Mouse (Mus musculus): ENCODE data around the gene Nppc. TPM values are rescaled to one million over a fixed set of nuclear protein-coding genes. Genes with fewer than 3 reads are reported as not detected.
A peak's percentile ranks its signal among the peaks of the same experiment; 100 is the strongest.

Gene Nppc
- polyA plus RNA-seq (2015; fragmentation: Nextera tagmentation; extraction: Ambion mirVana) = 12.7 and 14.7 TPM in 2 replicates

GRCm38 (mm10) chr1:86670279-86671038 is at the start of gene Nppc:
Gene Nppc, minus strand, starts transcription at chr1:86670571.
- H3K9me3 ChIP-seq = no peaks in the 10 kb centered on the region
- H3K9ac ChIP-seq = peak within 1 kb of the TSS; percentile 79
- peak within 1 kb of the TSS; percentile 62 for H3K4me3 ChIP-seq
- ATAC-seq (ENCODE audit: low read depth) = peak; percentile 93
- H3K27me3 ChIP-seq = peaks cover 34% of the 10 kb centered on the region
- peak within 1 kb of the TSS; percentile 97 for H3K4me2 ChIP-seq
- peaks cover 20% of the 10 kb centered on the region for H3K4me1 ChIP-seq (replicated peaks)
- H3K27ac ChIP-seq (replicated peaks) = peak within 1 kb of the TSS; percentile 70
- no peaks in the 10 kb centered on the region for H3K36me3 ChIP-seq
- WGBS = 3% methylated on average over 59 of the region's 59 CpGs

DNA sequence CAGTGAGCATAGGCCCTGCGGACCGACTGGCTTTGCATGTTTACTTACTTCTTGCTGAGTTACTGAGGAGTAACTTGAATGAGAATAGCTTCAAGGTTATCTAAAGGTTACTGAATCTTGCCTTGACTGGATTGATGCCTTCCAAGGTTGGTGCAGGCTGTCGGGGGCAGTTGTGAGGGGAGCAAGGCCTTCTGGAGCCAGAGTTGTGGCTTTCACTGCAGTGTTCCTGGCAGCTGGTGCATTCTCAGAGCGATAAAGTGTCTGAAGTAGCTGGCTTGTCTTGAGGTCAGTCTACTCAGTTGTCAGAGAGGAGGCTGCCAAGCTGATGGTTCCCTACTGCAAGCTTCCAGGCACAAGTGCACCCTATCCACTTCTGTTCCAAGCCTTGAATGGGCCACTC is 49.0 kb upstream of the Nppc start:
- WGBS = 88% methylated on average over 4 of the region's 4 CpGs
- ATAC-seq (ENCODE audit: low read depth) = no peak
- H3K36me3 ChIP-seq = no peaks in the 10 kb centered on the region
- H3K27me3 ChIP-seq = no peaks in the 10 kb centered on the region
- no peak overlapping the region for H3K9ac ChIP-seq
- no peak overlapping the region for H3K27ac ChIP-seq (replicated peaks)
- H3K9me3 ChIP-seq = no peaks in the 10 kb centered on the region
- no peaks in the 10 kb centered on the region for H3K4me1 ChIP-seq (replicated peaks)
- no peak overlapping the region for H3K4me3 ChIP-seq
- H3K4me2 ChIP-seq = no peak overlapping the region

DNA sequence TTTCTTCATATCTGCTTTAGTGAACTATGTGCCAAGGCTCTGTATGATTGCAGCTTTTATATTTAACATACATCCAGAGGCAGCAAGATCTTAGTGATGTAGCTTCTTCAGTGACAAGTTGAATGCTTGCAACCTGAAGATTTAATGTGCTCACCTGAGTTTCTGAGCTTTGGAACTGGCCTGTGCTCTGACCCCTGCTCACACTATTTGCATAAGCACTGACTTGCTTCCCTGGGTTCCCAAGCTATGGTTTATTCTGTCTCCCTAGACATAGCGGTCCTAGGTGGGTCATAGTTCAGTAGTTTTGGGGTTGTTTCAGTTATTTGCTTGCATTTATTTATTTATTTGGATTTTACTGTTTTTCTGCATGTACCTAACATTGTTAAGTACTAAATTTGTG is 47.8 kb upstream of the Nppc start:
- Histone ChIP-seq H3K4me3 (no peak overlapping the region), H3K36me3 (no peaks in the 10 kb centered on the region), H3K4me2 (no peak overlapping the region), H3K9ac (no peak overlapping the region), H3K4me1 (replicated peaks) (no peaks in the 10 kb centered on the region), H3K9me3 (no peaks in the 10 kb centered on the region), H3K27me3 (no peaks in the 10 kb centered on the region), H3K27ac (replicated peaks) (no peak overlapping the region)
- no peak for ATAC-seq (ENCODE audit: low read depth)
- WGBS = 96% methylated on average over 1 of the region's 1 CpGs

DNA sequence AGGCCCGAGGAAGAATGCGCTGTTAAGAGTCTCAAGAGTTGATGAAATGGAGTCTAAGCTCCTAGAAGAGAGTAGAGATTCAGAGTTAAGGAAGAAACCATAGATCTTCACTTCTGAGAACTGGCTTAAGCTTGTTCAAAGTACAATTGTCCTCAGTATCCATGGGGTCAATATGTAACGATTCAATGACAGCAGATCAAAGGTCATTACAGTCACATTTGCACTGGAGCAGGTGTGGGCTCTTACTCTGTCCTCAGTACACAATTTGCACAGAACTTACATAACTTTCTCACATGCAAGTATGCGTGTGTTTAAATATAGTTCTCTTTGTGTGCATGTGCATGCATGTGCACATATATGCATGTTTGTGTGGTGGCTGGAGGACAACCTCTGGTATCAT is 42.7 kb upstream of the Nppc start:
- no peak for ATAC-seq (ENCODE audit: low read depth)
- 94% methylated on average over 4 of the region's 4 CpGs for WGBS
- Histone ChIP-seq H3K27me3 (no peaks in the 10 kb centered on the region), H3K4me3 (no peak overlapping the region), H3K9ac (no peak overlapping the region), H3K27ac (replicated peaks) (no peak overlapping the region), H3K9me3 (no peaks in the 10 kb centered on the region), H3K4me2 (no peak overlapping the region), H3K4me1 (replicated peaks) (no peaks in the 10 kb centered on the region), H3K36me3 (no peaks in the 10 kb centered on the region)

- H3K36me3 ChIP-seq = no peaks in the 10 kb centered on the region
- no peak overlapping the region for H3K4me2 ChIP-seq
- no peak for ATAC-seq (ENCODE audit: low read depth)
- no peaks in the 10 kb centered on the region for H3K4me1 ChIP-seq (replicated peaks)
- H3K4me3 ChIP-seq = no peak overlapping the region
- no peaks in the 10 kb centered on the region for H3K9me3 ChIP-seq
- H3K9ac ChIP-seq = no peak overlapping the region
- no peaks in the 10 kb centered on the region for H3K27me3 ChIP-seq
- H3K27ac ChIP-seq (replicated peaks) = no peak overlapping the region
- WGBS = 97% methylated on average over 2 of the region's 2 CpGs
Observed at GRCm38 (mm10) chr1:86712045-86712444, 41.7 kb upstream of the Nppc start.

GRCm38 (mm10) chr1:86709546-86709945 is 39.2 kb upstream of the Nppc start:
- H3K27ac ChIP-seq (replicated peaks) = no peak overlapping the region
- no peak overlapping the region for H3K4me3 ChIP-seq
- no peaks in the 10 kb centered on the region for H3K27me3 ChIP-seq
- H3K4me2 ChIP-seq = no peak overlapping the region
- no peaks in the 10 kb centered on the region for H3K36me3 ChIP-seq
- WGBS = 67% methylated on average over 4 of the region's 4 CpGs
- ATAC-seq (ENCODE audit: low read depth) = no peak
- H3K4me1 ChIP-seq (replicated peaks) = peaks cover 17% of the 10 kb centered on the region
- H3K9me3 ChIP-seq = no peaks in the 10 kb centered on the region
- no peak overlapping the region for H3K9ac ChIP-seq

GRCm38 (mm10) chr1:86705461-86705860 is 35.1 kb upstream of the Nppc start:
- H3K27me3 ChIP-seq = no peaks in the 10 kb centered on the region
- H3K36me3 ChIP-seq = no peaks in the 10 kb centered on the region
- peaks cover 27% of the 10 kb centered on the region for H3K4me1 ChIP-seq (replicated peaks)
- peak overlapping the region; percentile 34; the same call in 1 of the 2 replicates for H3K9ac ChIP-seq
- 0 out of 2 replicates have a peak overlapping the region, but pooled peaks have one; percentile 4 for H3K4me3 ChIP-seq
- no peak for ATAC-seq (ENCODE audit: low read depth)
- H3K9me3 ChIP-seq = no peaks in the 10 kb centered on the region
- WGBS = 77% methylated on average over 3 of the region's 3 CpGs
- H3K4me2 ChIP-seq = 0 out of 2 replicates have a peak overlapping the region, but pooled peaks have one; percentile 68
- no peak overlapping the region for H3K27ac ChIP-seq (replicated peaks)

GRCm38 (mm10) chr1:86703965-86704326 is 33.6 kb upstream of the Nppc start:
- H3K4me2 ChIP-seq = peak overlapping the region; percentile 68
- H3K36me3 ChIP-seq = no peaks in the 10 kb centered on the region
- no peak; the same call in 1 of the 2 replicates for ATAC-seq (ENCODE audit: low read depth)
- no peaks in the 10 kb centered on the region for H3K27me3 ChIP-seq
- H3K4me3 ChIP-seq = peak overlapping the region; percentile 82
- H3K9me3 ChIP-seq = no peaks in the 10 kb centered on the region
- peak overlapping the region; percentile 91 for H3K27ac ChIP-seq (replicated peaks)
- H3K4me1 ChIP-seq (replicated peaks) = peaks cover 27% of the 10 kb centered on the region
- WGBS = under 1% methylated on average over 27 of the region's 27 CpGs
- H3K9ac ChIP-seq = peak overlapping the region; percentile 93

DNA sequence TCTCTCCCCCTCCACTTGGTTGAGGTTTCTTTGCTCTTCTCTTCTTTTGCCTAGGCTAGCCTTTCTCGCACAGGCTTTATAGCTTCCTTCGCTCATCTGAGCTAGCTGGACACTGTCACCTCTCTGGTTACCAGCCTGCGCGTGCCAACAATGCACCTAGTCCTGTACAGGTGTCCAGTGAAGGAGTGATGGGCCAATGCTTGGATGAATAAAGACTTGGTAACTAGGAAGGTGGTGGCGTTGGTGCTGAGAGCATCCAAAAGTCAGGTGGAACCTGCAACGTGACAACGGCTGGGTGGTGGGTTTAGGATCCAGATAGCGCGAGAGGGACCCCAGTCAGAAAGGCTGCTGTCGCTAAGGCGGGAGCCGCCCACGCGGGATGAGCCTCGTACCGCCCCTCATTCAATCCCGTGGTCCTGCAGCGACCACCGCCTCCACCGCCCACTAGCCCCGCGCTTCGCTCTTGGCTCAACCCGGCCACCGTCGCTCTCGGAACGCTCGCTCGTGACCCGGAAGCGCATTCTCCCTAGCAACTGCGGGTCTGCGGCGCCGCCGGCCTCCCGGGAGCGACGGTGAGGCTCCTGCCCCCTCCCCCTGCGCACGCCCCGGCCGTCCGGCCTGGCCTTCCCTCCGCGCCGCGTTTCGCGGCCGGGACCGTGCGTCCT is 33.1 kb upstream of the Nppc start, which contains the start of gene Dis3l2:
Gene Dis3l2 (plus strand): TSS at position 509 of the 665 bp plus-strand sequence.
- H3K36me3 ChIP-seq = no peaks in the 10 kb centered on the region
- 2% methylated on average over 53 of the region's 54 CpGs for WGBS
- ATAC-seq (ENCODE audit: low read depth) = peak; percentile 98
- H3K9ac ChIP-seq = peak within 1 kb of the TSS; percentile 93
- no peaks in the 10 kb centered on the region for H3K9me3 ChIP-seq
- H3K4me3 ChIP-seq = peak within 1 kb of the TSS; percentile 82
- H3K4me2 ChIP-seq = peak within 1 kb of the TSS; percentile 68
- H3K4me1 ChIP-seq (replicated peaks) = peaks cover 27% of the 10 kb centered on the region
- no peaks in the 10 kb centered on the region for H3K27me3 ChIP-seq
- peak within 1 kb of the TSS; percentile 91 for H3K27ac ChIP-seq (replicated peaks)

DNA sequence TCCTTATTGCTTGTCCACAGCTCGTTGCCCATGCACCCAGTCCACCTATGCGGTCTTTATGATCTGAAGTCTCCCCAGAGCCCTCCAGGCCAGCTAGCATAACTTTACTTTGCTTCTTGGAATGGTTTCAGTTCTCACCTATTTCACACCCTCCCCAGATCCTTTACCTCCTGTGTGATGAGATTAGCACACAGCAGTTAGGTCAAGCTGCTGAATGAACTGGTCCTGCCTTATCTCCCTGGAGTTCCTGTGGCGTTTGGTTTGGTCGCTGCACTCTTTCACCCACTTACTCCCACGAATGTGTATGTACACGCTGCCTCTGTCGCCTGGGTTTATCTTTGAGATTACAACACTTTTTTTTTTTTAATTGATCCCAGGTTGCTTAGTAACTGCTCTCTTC is 30.0 kb upstream of the Nppc start:
- Histone ChIP-seq H3K4me1 (replicated peaks) (peaks cover 19% of the 10 kb centered on the region), H3K36me3 (no peaks in the 10 kb centered on the region), H3K27ac (replicated peaks) (no peak overlapping the region), H3K4me3 (no peak overlapping the region), H3K9me3 (no peaks in the 10 kb centered on the region), H3K9ac (no peak overlapping the region), H3K27me3 (no peaks in the 10 kb centered on the region), H3K4me2 (no peak overlapping the region)
- no peak for ATAC-seq (ENCODE audit: low read depth)
- 91% methylated on average over 7 of the region's 7 CpGs for WGBS

GRCm38 (mm10) chr1:86699346-86700136 is 29.2 kb upstream of the Nppc start:
- 69% methylated on average over 11 of the region's 11 CpGs for WGBS
- Histone ChIP-seq H3K9ac (no peak overlapping the region), H3K27me3 (no peaks in the 10 kb centered on the region), H3K4me3 (no peak overlapping the region), H3K36me3 (no peaks in the 10 kb centered on the region), H3K9me3 (no peaks in the 10 kb centered on the region), H3K27ac (replicated peaks) (no peak overlapping the region), H3K4me1 (replicated peaks) (peaks cover 11% of the 10 kb centered on the region), H3K4me2 (no peak overlapping the region)
- no peak for ATAC-seq (ENCODE audit: low read depth)

- Histone ChIP-seq H3K27ac (replicated peaks) (no peak overlapping the region), H3K27me3 (no peaks in the 10 kb centered on the region), H3K4me1 (replicated peaks) (peaks cover 6% of the 10 kb centered on the region), H3K4me3 (no peak overlapping the region), H3K9me3 (no peaks in the 10 kb centered on the region), H3K36me3 (no peaks in the 10 kb centered on the region), H3K4me2 (no peak overlapping the region), H3K9ac (no peak overlapping the region)
- WGBS = 39% methylated on average over 2 of the region's 2 CpGs
- no peak for ATAC-seq (ENCODE audit: low read depth)
Observed at GRCm38 (mm10) chr1:86698721-86699120, 28.4 kb upstream of the Nppc start.
